Mouse (Mus musculus) mouse trophoblast stem cell (cell line): ENCODE data around the gene Celsr1.

Source experiments
- in situ Hi-C, 2 experiments: fragments of 300-500 bp; cut with MseI, MboI; formaldehyde crosslinking; loops; 2 replicates in 1 of 2; 3 replicates in 1 of 2; pipeline ENCODE4 v1.15.1; 2025

The Celsr1 gene

GRCm38 (mm10) chr15:85994906-85995608 is 38.5 kb downstream of the Celsr1 start:
- in situ Hi-C loops, result no loop called here

- in situ Hi-C loops, result no loop called here
These were observed 39.5 kb downstream of the Celsr1 start for GRCm38 (mm10) chr15:85993931-85994583.

- in situ Hi-C loops, result no loop called here
These were observed 40.2 kb downstream of the Celsr1 start for GRCm38 (mm10) chr15:85993386-85993785.

GRCm38 (mm10) chr15:85992125-85992495 is 41.5 kb downstream of the Celsr1 start:
- in situ Hi-C loops, result no loop called here

- in situ Hi-C loops, result no loop called here
These were observed 42.0 kb downstream of the Celsr1 start for GRCm38 (mm10) chr15:85991453-85992124.

- in situ Hi-C loops, result no loop called here
These were observed 42.7 kb downstream of the Celsr1 start for GRCm38 (mm10) chr15:85990696-85991443.

- in situ Hi-C loops, result no loop called here
These were observed 45.7 kb downstream of the Celsr1 start for GRCm38 (mm10) chr15:85987896-85988295.

- in situ Hi-C loops, result no loop called here
These were observed 47.4 kb downstream of the Celsr1 start for GRCm38 (mm10) chr15:85986170-85986569.

- in situ Hi-C loops, result no loop called here
These were observed 48.0 kb downstream of the Celsr1 start for GRCm38 (mm10) chr15:85985601-85986000.

- in situ Hi-C loops, result no loop called here
These were observed 50.4 kb downstream of the Celsr1 start for GRCm38 (mm10) chr15:85983131-85983530.

GRCm38 (mm10) chr15:85982416-85982775 is 51.2 kb downstream of the Celsr1 start:
- in situ Hi-C loops, result no loop called here

- in situ Hi-C loops, result no loop called here
These were observed 51.7 kb downstream of the Celsr1 start for GRCm38 (mm10) chr15:85981768-85982415.

GRCm38 (mm10) chr15:85977086-85977485 is 56.5 kb downstream of the Celsr1 start:
- in situ Hi-C loops, result no loop called here

GRCm38 (mm10) chr15:85975746-85976145 is 57.8 kb downstream of the Celsr1 start:
- in situ Hi-C loops, result no loop called here

- in situ Hi-C loops, result no loop called here
These were observed 62.0 kb downstream of the Celsr1 start for GRCm38 (mm10) chr15:85971596-85971995.

GRCm38 (mm10) chr15:85970441-85970840 is 63.1 kb downstream of the Celsr1 start:
- in situ Hi-C loops, result no loop called here

- in situ Hi-C loops, result no loop called here
These were observed 63.8 kb downstream of the Celsr1 start for GRCm38 (mm10) chr15:85969707-85970153.

- in situ Hi-C loops, result no loop called here
These were observed 64.3 kb downstream of the Celsr1 start for GRCm38 (mm10) chr15:85969291-85969690.

GRCm38 (mm10) chr15:85966032-85966431 is 67.5 kb downstream of the Celsr1 start:
- in situ Hi-C loops, result no loop called here

GRCm38 (mm10) chr15:85963279-85963840 is 70.2 kb downstream of the Celsr1 start:
- in situ Hi-C loops, result no loop called here

- in situ Hi-C loops, result no loop called here
These were observed 70.9 kb downstream of the Celsr1 start for GRCm38 (mm10) chr15:85962691-85963090.
